Mouse (Mus musculus) forebrain, embryonic 16.5 days (tissue): ENCODE results near the gene Chpf. TPM values are rescaled to one million over a fixed set of nuclear protein-coding genes. Genes with fewer than 3 reads are reported as not detected.
A peak's percentile ranks its signal among the peaks of the same experiment; 100 is the strongest.

Experiments
- ATAC-seq: fragments of 200-750 bp; cut with Nextera tagmentation; 2 replicates; pipeline ENCODE4 v1.8.0; 2017; ENCODE audit warnings: mild to moderate bottlenecking, moderate library complexity
- H3K27ac ChIP-seq: fragments of 300-500 bp; sonication (generic); 2 replicates; pipeline ENCODE4 v1.5.1; 2014; ENCODE audit warnings: low read length, control low read depth
- H3K27me3 ChIP-seq: fragments of 300-500 bp; sonication (generic); replicated peaks from 2 replicates; pipeline ENCODE4 v1.6.1; 2014; ENCODE audit warnings: low read length; ENCODE audit not compliant: control insufficient read depth, insufficient read depth
- H3K36me3 ChIP-seq: fragments of 300-500 bp; sonication (generic); 2 replicates; pipeline ENCODE4 v1.6.1; 2014; ENCODE audit not compliant: control insufficient read depth, insufficient read depth
- H3K4me1 ChIP-seq: fragments of 300-500 bp; sonication (generic); replicated peaks from 2 replicates; pipeline ENCODE4 v1.6.1; 2014; ENCODE audit warnings: low read length; ENCODE audit not compliant: control insufficient read depth, insufficient read depth
- H3K4me2 ChIP-seq: fragments of 300-500 bp; sonication (generic); 2 replicates; pipeline ENCODE4 v1.6.1; 2014; ENCODE audit warnings: mild to moderate bottlenecking, low read length, control low read depth
- H3K4me3 ChIP-seq: fragments of 300-500 bp; sonication (generic); replicated peaks from 2 replicates; pipeline ENCODE4 v1.5.1; 2014; ENCODE audit warnings: mild to moderate bottlenecking, low read length, control low read depth
- H3K9ac ChIP-seq: fragments of 300-500 bp; sonication (generic); replicated peaks from 2 replicates; pipeline ENCODE4 v1.6.1; 2014; ENCODE audit warnings: low read depth, low read length, control low read depth
- H3K9me3 ChIP-seq: fragments of 300-500 bp; sonication (generic); 2 replicates; pipeline ENCODE4 v1.6.1; 2016; ENCODE audit warnings: low read length; ENCODE audit not compliant: control insufficient read depth
- WGBS: fragments of 180-500 bp; shearing (Covaris S2); extraction: QIAGEN DNeasy Blood & Tissue Kit; methylation state at CpG from one replicate; pipeline ENCODE4 v1.1.7; 2014; 5-methylcytosine and 5-hydroxymethylcytosine counted together
- polyA plus RNA-seq: library from polyadenylated mRNA; unstranded; fragments of >200 nt; fragmentation: Nextera tagmentation; extraction: Ambion mirVana; gene quantifications from 2 replicates; pipeline ENCODE4 v1.2.1, GENCODE M21; 2015

The Chpf gene
- 28.1 and 29.2 TPM in 2 replicates for polyA plus RNA-seq

GRCm38 (mm10) chr1:75478916-75479634, at the start of gene Chpf, which contains the start of gene Tmem198:
Gene Chpf (minus strand): TSS chr1:75479307.
Gene Tmem198 (plus strand): TSS chr1:75479532.
- peaks cover 5% of the 10 kb centered on the region; the same call in 1 of the 2 replicates for H3K27me3 ChIP-seq
- no peaks in the 10 kb centered on the region for H3K9me3 ChIP-seq
- peak within 1 kb of the TSS; percentile 91 for H3K4me2 ChIP-seq
- H3K27ac ChIP-seq = peak within 1 kb of the TSS; percentile 85
- H3K4me3 ChIP-seq = peak within 1 kb of the TSS; percentile 79
- ATAC-seq = peak; percentile 88
- peaks cover 23% of the 10 kb centered on the region for H3K36me3 ChIP-seq
- under 1% methylated on average over 72 of the region's 76 CpGs for WGBS
- peak within 1 kb of the TSS; percentile 73 for H3K9ac ChIP-seq
- peaks cover 40% of the 10 kb centered on the region for H3K4me1 ChIP-seq

- Histone ChIP-seq H3K36me3 (peaks cover 6% of the 10 kb centered on the region; the same call in 1 of the 2 replicates), H3K9me3 (no peaks in the 10 kb centered on the region), H3K4me3 (no peak overlapping the region), H3K4me2 (no peak overlapping the region), H3K27ac (no peak overlapping the region), H3K9ac (no peak overlapping the region), H3K27me3 (no peaks in the 10 kb centered on the region), H3K4me1 (peaks cover 8% of the 10 kb centered on the region)
- ATAC-seq = no peak
- 98% methylated on average over 7 of the region's 7 CpGs for WGBS
These were observed 45.6 kb upstream of the Chpf start for GRCm38 (mm10) chr1:75524679-75525078.

- H3K9ac ChIP-seq = peak within 1 kb of the TSS; percentile 54
- H3K4me2 ChIP-seq = peak within 1 kb of the TSS; percentile 72
- no peaks in the 10 kb centered on the region for H3K9me3 ChIP-seq
- ATAC-seq = peak; percentile 97
- under 1% methylated on average over 46 of the region's 46 CpGs for WGBS
- no peaks in the 10 kb centered on the region for H3K27me3 ChIP-seq
- H3K4me1 ChIP-seq = peaks cover 8% of the 10 kb centered on the region
- peak within 1 kb of the TSS; percentile 82 for H3K4me3 ChIP-seq
- 0 out of 2 replicates have a peak, but pooled peaks cover 2% of the 10 kb centered on the region for H3K36me3 ChIP-seq
- peak within 1 kb of the TSS; percentile 81 for H3K27ac ChIP-seq
These were observed 42.4 kb upstream of the Chpf start, which contains the start of gene Stk11ip for GRCm38 (mm10) chr1:75521321-75522031. Gene Stk11ip (plus strand): TSS chr1:75521529.

GRCm38 (mm10) chr1:75519576-75519975, 40.5 kb upstream of the Chpf start:
- Histone ChIP-seq H3K27me3 (no peaks in the 10 kb centered on the region), H3K4me1 (peaks cover 8% of the 10 kb centered on the region), H3K4me2 (no peak overlapping the region), H3K36me3 (no peaks in the 10 kb centered on the region), H3K4me3 (no peak overlapping the region), H3K9me3 (no peaks in the 10 kb centered on the region), H3K27ac (no peak overlapping the region), H3K9ac (no peak overlapping the region)
- WGBS = 46% methylated on average over 5 of the region's 5 CpGs
- no peak for ATAC-seq

GRCm38 (mm10) chr1:75518427-75518826, 39.3 kb upstream of the Chpf start:
- no peak for ATAC-seq
- 92% methylated on average over 4 of the region's 4 CpGs for WGBS
- peaks cover 8% of the 10 kb centered on the region for H3K4me1 ChIP-seq

GRCm38 (mm10) chr1:75517984-75518383, 38.9 kb upstream of the Chpf start:
- Histone ChIP-seq H3K36me3 (no peaks in the 10 kb centered on the region), H3K9me3 (no peaks in the 10 kb centered on the region), H3K4me3 (no peak overlapping the region), H3K4me1 (peaks cover 8% of the 10 kb centered on the region), H3K27ac (no peak overlapping the region), H3K9ac (no peak overlapping the region), H3K4me2 (no peak overlapping the region), H3K27me3 (no peaks in the 10 kb centered on the region)
- 68% methylated on average over 4 of the region's 4 CpGs for WGBS
- ATAC-seq = no peak

More at GRCm38 (mm10) chr1:75518427-75518826, 39.3 kb upstream of the Chpf start:
- no peaks in the 10 kb centered on the region for H3K27me3 ChIP-seq
- H3K36me3 ChIP-seq = no peaks in the 10 kb centered on the region
- H3K27ac ChIP-seq = no peak overlapping the region
- no peaks in the 10 kb centered on the region for H3K9me3 ChIP-seq
- H3K4me2 ChIP-seq = no peak overlapping the region
- H3K4me3 ChIP-seq = no peak overlapping the region
- no peak overlapping the region for H3K9ac ChIP-seq

- Histone ChIP-seq H3K27me3 (no peaks in the 10 kb centered on the region), H3K4me1 (no peaks in the 10 kb centered on the region), H3K4me2 (no peak overlapping the region), H3K36me3 (no peaks in the 10 kb centered on the region), H3K9ac (no peak overlapping the region), H3K4me3 (no peak overlapping the region), H3K9me3 (no peaks in the 10 kb centered on the region), H3K27ac (no peak overlapping the region)
- WGBS = 86% methylated on average over 15 of the region's 15 CpGs
- no peak for ATAC-seq
These were observed 37.7 kb upstream of the Chpf start for GRCm38 (mm10) chr1:75516703-75517380.

- H3K36me3 ChIP-seq = no peaks in the 10 kb centered on the region
- no peaks in the 10 kb centered on the region for H3K27me3 ChIP-seq
- H3K4me3 ChIP-seq = no peak overlapping the region
- no peak overlapping the region for H3K4me2 ChIP-seq
- 94% methylated on average over 3 of the region's 3 CpGs for WGBS
- H3K9me3 ChIP-seq = no peaks in the 10 kb centered on the region
- no peak overlapping the region for H3K27ac ChIP-seq
- 0 out of 2 replicates have a peak, but pooled peaks cover under 1% of the 10 kb centered on the region for H3K4me1 ChIP-seq
- ATAC-seq = no peak
- no peak overlapping the region for H3K9ac ChIP-seq
These were observed 33.4 kb upstream of the Chpf start for GRCm38 (mm10) chr1:75512550-75512949.
